Mouse (Mus musculus) urinary bladder, postnatal 25 days (tissue): ENCODE data around the gene Tmsb10.

Experiments used
- DNase-seq: peaks from one replicate; pipeline ENCODE4 v3.0.0; 2022; ENCODE audit warnings: low spot score

Gene Tmsb10

GRCm38 (mm10) chr6:72956199-72957092 is 2.1 kb downstream of the Tmsb10 start:
- DNase-seq, result peak; percentile 38

DNA sequence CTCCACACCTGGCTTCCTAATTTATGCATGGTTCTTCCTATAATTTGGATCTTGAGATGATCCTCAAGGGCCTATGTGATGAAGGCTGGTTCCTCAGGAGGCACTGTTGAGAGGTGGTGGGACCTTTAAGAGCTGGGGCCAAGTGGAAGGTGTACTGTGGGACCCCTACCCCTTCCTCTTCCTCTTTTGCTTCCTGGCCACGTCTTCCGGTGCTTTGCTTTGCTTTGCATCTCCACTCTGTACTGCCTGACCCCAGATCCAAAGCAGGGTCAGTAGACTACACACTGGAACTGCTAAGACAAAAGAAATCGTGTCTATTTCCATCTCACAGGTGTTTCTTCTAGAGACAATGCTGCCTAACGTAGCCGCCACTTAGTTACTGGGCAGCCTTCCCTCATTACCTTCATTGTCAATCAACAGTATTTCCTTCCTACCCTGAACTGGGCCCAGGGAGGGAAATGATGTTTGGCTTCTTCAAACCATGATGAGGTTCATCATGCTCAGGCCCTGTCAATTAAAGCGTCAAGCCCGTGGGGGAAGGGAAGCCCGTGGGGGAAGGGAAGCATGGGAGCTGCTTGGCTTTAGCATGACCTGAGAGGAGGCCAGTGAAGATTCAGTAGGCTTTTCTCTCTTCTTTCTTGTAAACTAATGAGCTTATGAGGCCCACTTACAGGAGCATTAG is 2.9 kb downstream of the Tmsb10 start:
- DNase-seq, result no peak

- no peak for DNase-seq
Measured at GRCm38 (mm10) chr6:72954786-72955185, 3.8 kb downstream of the Tmsb10 start.

DNA sequence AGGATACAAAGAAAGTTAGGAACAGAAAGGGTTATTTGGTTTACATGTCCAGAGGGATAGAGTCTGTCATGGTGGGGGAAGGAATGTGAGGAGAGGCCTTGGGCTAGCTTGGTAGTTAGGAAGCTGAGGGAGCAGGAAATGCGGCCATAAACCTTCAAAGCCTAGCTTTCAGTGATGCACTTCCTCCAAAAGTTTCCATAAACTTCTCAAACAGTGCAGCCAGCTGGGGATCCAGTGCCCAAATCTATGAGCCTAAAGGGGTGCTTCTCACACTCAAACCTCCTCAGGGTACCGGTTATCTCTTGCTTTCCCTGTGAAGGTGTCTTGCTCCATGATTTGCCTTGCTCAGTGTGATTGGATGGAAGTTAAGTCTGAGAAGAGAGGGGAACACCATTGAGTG is 5.6 kb downstream of the Tmsb10 start:
- DNase-seq, result no peak

GRCm38 (mm10) chr6:72952221-72952620 is 6.3 kb downstream of the Tmsb10 start:
- no peak for DNase-seq

DNA sequence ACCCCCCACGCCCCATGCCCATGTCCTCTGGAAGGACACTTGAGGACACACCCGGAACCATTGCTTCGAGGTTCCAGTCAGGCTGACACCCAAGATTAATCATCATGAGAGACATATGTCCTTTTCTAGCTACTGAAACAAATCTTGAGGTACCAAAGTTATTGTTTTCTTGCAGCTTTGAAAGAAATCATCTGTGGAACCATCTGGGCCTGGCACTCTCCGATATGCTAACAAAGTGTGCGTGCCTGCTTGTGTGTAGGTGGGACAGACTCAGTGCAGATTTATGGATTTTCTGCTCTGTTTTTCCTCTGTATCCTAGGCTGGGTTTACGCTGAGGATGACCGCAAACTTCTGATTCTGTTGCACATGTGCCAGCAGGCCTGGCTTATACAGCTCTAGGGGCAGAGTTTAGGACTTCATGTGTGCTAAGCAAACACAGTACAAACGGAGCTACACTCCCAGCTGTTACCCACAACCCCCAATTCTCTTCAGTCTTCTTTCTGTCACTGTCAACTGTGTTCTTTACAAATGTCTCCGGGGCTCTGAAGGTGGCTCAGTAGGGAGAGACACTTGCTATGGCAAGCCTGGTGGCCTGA is 9.3 kb downstream of the Tmsb10 start:
- no peak for DNase-seq

- no peak for DNase-seq
Measured at GRCm38 (mm10) chr6:72948392-72948791, 10.2 kb downstream of the Tmsb10 start.

- no peak for DNase-seq
Measured at GRCm38 (mm10) chr6:72947960-72948359, 10.6 kb downstream of the Tmsb10 start.

DNA sequence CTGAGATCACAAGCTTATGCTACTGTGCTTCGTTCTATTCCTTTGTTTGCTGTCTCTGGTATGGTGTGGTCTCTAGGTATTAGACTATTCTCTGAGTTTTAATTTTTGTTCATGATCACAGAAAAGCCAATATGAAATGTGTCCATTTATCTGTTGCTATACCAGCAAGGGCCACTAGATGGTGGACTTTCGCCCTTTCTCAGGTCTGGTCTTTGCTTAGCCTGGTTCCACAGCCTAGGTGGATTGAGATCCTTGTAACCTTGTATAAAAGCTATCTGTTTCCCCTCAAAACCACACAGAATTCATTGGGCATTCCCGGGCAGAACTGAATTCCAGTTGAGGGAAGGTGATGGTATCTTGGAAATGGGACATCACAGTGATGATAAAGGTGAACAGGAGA is 18.1 kb downstream of the Tmsb10 start:
- DNase-seq, result peak; percentile 68

GRCm38 (mm10) chr6:72937859-72938258 is 20.7 kb downstream of the Tmsb10 start:
- DNase-seq, result no peak

- no peak for DNase-seq
Measured at GRCm38 (mm10) chr6:72937430-72937829, 21.1 kb downstream of the Tmsb10 start.

DNA sequence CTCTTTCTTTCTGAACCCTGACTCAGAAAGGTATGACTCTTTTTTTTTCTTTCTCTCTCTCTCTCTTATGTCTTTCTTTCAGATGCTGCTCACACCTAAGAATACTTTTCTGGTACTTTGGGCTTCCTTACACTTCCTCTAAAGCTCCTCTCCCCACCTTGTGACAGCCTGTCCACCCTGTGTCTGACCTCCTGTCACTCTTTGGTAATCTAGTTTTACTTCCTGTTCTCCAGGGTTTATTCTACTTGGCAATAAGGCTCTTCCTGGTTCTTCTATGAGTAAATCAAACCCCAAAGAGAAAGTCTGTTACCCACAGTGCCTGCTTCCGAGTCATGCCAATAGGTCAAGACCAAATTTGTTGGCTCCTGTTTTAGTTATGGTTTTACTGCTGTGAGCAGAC is 25.6 kb downstream of the Tmsb10 start:
- DNase-seq, result no peak

GRCm38 (mm10) chr6:72931533-72931932 is 27.0 kb downstream of the Tmsb10 start:
- no peak for DNase-seq

GRCm38 (mm10) chr6:72929795-72930398 is 28.7 kb downstream of the Tmsb10 start:
- DNase-seq, result no peak

- DNase-seq, result peak; percentile 43
Measured at GRCm38 (mm10) chr6:72926755-72927482, 31.6 kb downstream of the Tmsb10 start.

- no peak for DNase-seq
Measured at GRCm38 (mm10) chr6:72926031-72926430, 32.5 kb downstream of the Tmsb10 start.

- no peak for DNase-seq
Measured at GRCm38 (mm10) chr6:72923381-72923780, 35.2 kb downstream of the Tmsb10 start.

DNA sequence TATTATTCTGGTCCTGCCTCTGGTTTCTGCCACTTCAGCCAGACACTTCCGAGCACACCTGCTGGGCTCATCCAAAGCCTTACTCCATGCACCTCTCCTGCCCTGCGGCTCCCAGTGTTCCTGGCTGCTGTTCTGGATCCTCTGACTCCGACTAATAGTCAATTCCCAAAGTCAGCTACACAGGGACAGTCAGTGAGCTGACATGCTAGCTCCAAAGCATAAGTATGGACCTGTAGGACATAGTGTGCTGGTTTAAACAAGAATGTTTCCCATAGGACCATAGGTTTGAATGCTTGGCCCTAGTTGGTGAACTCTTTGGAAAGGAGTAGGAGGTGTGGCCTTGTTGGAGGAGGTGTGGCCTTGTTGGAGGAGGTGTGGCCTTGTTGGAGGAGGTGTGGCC is 37.5 kb downstream of the Tmsb10 start:
- DNase-seq, result no peak

GRCm38 (mm10) chr6:72918510-72919033 is 40.0 kb downstream of the Tmsb10 start:
- no peak for DNase-seq

GRCm38 (mm10) chr6:72916330-72916729 is 42.2 kb downstream of the Tmsb10 start:
- no peak for DNase-seq

GRCm38 (mm10) chr6:72914087-72914749 is 44.3 kb downstream of the Tmsb10 start:
- DNase-seq, result no peak
